Mouse (Mus musculus) C2C12 (cell line): ENCODE results near the gene Dab2ip. TPM values are rescaled to one million over a fixed set of nuclear protein-coding genes. Genes with fewer than 3 reads are reported as not detected.

Experiments used
- H3K27me3 ChIP-seq: one replicate; pipeline ENCODE4 v1.6.1; 2011; ENCODE audit not compliant: control insufficient read depth, insufficient read depth, insufficient read length
- H3K36me3 ChIP-seq: one replicate; pipeline ENCODE4 v1.6.1; 2011; ENCODE audit not compliant: control insufficient read depth, insufficient read depth
- H3K4me3 ChIP-seq: one replicate; pipeline ENCODE4 v1.5.1; 2011; ENCODE audit warnings: mild to moderate bottlenecking, control low read depth; ENCODE audit not compliant: poor library complexity, insufficient read depth, severe bottlenecking
- H3K79me2 ChIP-seq: one replicate; pipeline ENCODE4 v1.6.1; 2011; ENCODE audit not compliant: control insufficient read depth, insufficient read depth
- H3K79me3 ChIP-seq: one replicate; pipeline ENCODE4 v1.6.1; 2011; ENCODE audit warnings: low read depth, control low read depth
- H3ac ChIP-seq: one replicate; pipeline ENCODE3; 2011; ENCODE audit warnings: low read depth; ENCODE audit not compliant: control insufficient read depth, insufficient read length
- CEBPB ChIP-seq: IDR thresholded peaks from one replicate; pipeline ENCODE4 v1.6.1; 2011; ENCODE audit warnings: low read depth, mild to moderate bottlenecking, control low read depth, moderate library complexity
- CTCF ChIP-seq: IDR thresholded peaks from one replicate; pipeline ENCODE4 v1.5.1; 2011; ENCODE audit not compliant: control insufficient read depth, insufficient read depth, insufficient read length
- FOSL1 ChIP-seq: IDR thresholded peaks from one replicate; pipeline ENCODE4 v1.8.0; 2011; ENCODE audit warnings: mild to moderate bottlenecking, low read length; ENCODE audit not compliant: poor library complexity, insufficient read depth, severe bottlenecking
- MAX ChIP-seq: IDR thresholded peaks from one replicate; pipeline ENCODE4 v1.6.1; 2011; ENCODE audit warnings: mild to moderate bottlenecking, control low read depth
- MYOD1 ChIP-seq: IDR thresholded peaks from one replicate; pipeline ENCODE4 v1.6.1; 2011; ENCODE audit warnings: low read depth; ENCODE audit not compliant: control insufficient read depth, insufficient read length
- MYOG ChIP-seq: IDR thresholded peaks from one replicate; pipeline ENCODE4 v1.6.1; 2011; ENCODE audit not compliant: control insufficient read depth, insufficient read length; ENCODE audit errors: extremely low read depth
- USF1 ChIP-seq: IDR thresholded peaks from one replicate; pipeline ENCODE4 v1.6.1; 2011; ENCODE audit warnings: low read depth, mild to moderate bottlenecking, control low read depth, moderate library complexity
- polyA plus RNA-seq: library from polyadenylated mRNA; unstranded; fragments of >200 nt; fragmentation: generic; extraction: Trizol; gene quantifications from one replicate; pipeline ENCODE4 v1.2.1, GENCODE M21; 2012; ENCODE audit warnings: missing spikeins

The Dab2ip gene
- polyA plus RNA-seq, 1 experiment, result 27.9 TPM

DNA sequence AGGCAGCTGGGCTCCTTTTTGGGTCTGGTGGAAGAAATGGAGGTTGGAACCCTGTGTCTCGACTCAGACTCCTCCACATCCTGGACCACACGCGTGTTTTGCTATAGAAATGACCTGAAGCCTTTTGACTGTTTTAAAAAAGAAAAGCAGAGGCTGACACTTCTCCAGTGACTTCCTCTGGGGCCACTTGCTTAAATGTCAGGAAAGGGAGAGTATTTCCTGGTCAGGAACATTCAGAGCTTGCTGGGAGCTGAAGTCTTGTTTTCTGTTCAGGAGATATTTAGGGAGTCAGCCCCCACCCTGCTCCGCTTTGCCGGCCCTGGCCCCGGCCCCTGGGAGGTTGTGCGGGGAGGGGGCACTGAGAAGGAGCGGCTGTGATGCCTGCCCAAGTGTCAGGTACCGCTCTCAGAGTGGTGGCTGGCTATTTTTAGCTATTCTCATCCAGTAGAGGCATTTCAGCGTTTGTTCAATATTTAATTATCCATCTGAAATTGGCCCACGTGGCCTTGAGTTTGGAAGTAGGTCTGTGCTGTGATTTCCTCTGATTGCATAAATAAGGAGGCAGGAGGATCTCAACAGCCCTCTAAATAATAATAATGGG is 69.3 kb downstream of the Dab2ip start:
- Histone ChIP-seq H3K79me2 (no peaks in the 10 kb centered on the region), H3K36me3 (no peaks in the 10 kb centered on the region), H3K79me3 (no peaks in the 10 kb centered on the region), H3K4me3 (no peak overlapping the region), H3ac (no peak overlapping the region), H3K27me3 (no peaks in the 10 kb centered on the region)
- TF ChIP-seq MAX (no peak), USF1 (no peak), CEBPB (no peak), FOSL1 (no peak), CTCF (no peak), MYOG (no peak), MYOD1 (no peak)

DNA sequence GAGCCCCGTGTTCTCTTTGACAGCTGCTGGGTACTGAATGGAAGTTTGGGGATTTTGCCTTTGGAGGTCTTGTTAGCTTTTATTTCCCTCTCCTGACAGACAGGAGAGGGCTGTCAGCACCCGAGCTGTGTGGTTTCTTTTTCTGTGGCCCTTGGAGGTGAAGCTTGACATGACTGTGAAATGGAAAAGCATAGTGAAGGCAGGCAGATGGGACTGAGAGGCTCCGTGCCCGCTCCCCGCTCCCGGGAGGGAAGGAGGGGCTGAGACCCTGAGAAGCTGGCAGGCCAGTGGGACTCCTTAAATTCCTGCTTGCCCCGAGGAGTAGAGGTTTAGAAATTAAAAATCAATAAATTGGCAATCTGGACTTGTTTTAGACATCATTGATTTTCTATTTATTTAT is 70.0 kb downstream of the Dab2ip start:
- no peak overlapping the region for H3ac ChIP-seq
- H3K36me3 ChIP-seq, result no peaks in the 10 kb centered on the region
- H3K4me3 ChIP-seq, result no peak overlapping the region
- no peaks in the 10 kb centered on the region for H3K27me3 ChIP-seq
- no peaks in the 10 kb centered on the region for H3K79me2 ChIP-seq
- H3K79me3 ChIP-seq, result no peaks in the 10 kb centered on the region
- no peak for TF ChIP-seq MAX
- TF ChIP-seq MYOG, result no peak
- TF ChIP-seq USF1, result no peak

DNA sequence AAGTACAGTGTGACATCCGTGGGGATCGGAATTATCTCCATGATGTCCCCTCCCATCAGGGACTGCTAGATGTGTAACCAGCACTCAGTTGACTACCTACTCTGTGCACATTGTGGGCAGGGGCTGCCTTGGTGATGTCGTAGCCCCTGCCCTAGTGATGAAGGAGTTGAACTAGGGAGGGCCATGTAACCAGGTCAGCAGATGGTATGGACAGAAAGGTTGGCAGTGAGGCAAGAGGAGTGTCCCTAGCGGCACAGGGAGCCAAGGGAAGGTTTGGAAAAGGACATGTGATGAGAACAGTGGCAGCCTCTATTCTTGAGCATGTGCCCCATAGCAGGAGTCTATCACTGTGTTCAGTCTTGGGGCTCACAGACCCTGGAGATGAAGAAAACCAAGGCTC is 70.6 kb downstream of the Dab2ip start:
- H3ac ChIP-seq, result no peak overlapping the region
- H3K36me3 ChIP-seq, result no peaks in the 10 kb centered on the region
- no peak for TF ChIP-seq MYOG
- no peak for TF ChIP-seq FOSL1
- TF ChIP-seq USF1, result no peak
- no peak for TF ChIP-seq MYOD1
- no peak for TF ChIP-seq MAX
- no peak for TF ChIP-seq CEBPB
- TF ChIP-seq CTCF, result no peak

DNA sequence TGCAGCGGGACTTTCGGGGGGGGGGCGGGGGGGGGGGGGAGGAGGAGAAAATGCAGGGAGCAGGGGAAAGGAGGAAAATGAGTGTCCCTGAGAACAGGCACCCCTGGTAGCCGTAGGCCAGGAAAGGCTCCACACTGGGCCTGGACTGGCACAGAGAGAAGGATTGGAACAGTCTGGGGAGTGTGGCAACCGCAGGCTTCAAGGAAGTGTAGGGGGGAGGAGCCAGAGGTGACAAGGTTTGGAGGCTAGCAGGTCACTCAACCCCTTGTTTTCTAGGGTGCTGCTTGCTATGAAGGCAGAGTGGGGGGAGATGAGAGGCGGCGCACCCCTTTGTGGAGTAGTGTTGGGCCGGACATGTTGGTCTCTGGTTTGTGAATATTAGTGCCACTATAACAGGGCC is 71.1 kb downstream of the Dab2ip start:
- no peak overlapping the region for H3K4me3 ChIP-seq
- no peaks in the 10 kb centered on the region for H3K36me3 ChIP-seq
- TF ChIP-seq CTCF (no peak), MAX (no peak), USF1 (no peak), CEBPB (no peak), FOSL1 (no peak), MYOD1 (no peak), MYOG (no peak)
- H3K27me3 ChIP-seq, result no peaks in the 10 kb centered on the region
- H3ac ChIP-seq, result no peak overlapping the region
- no peaks in the 10 kb centered on the region for H3K79me2 ChIP-seq
- H3K79me3 ChIP-seq, result no peaks in the 10 kb centered on the region

More for the DNA sequence above, 70.6 kb downstream of the Dab2ip start:
- Histone ChIP-seq H3K4me3 (no peak overlapping the region), H3K79me2 (no peaks in the 10 kb centered on the region), H3K27me3 (no peaks in the 10 kb centered on the region), H3K79me3 (no peaks in the 10 kb centered on the region)

DNA sequence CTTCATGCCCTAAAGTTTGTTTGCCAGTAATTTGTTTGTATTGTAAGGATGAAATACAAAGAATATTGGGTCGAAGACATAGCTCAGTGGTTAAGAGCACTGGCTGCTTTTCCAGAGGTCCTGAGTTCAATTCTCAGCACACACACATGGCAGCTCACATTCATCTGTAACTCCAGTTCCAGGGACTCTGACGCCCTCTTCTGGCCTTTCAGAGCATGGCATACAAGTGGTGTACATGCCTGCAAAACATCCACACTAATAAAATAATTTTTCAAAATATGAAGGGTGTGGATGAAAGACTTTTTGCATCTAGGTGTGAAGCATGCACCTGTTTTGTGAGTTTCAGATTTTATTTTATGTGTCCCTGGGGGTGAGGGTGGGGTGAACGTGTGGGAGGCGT is 75.3 kb downstream of the Dab2ip start:
- Histone ChIP-seq H3K36me3 (no peaks in the 10 kb centered on the region), H3K27me3 (no peaks in the 10 kb centered on the region), H3K79me3 (no peaks in the 10 kb centered on the region), H3K79me2 (no peaks in the 10 kb centered on the region), H3ac (no peak overlapping the region), H3K4me3 (no peak overlapping the region)
- TF ChIP-seq FOSL1 (no peak), CEBPB (no peak), MYOD1 (no peak), CTCF (no peak), USF1 (no peak), MAX (no peak), MYOG (no peak)

DNA sequence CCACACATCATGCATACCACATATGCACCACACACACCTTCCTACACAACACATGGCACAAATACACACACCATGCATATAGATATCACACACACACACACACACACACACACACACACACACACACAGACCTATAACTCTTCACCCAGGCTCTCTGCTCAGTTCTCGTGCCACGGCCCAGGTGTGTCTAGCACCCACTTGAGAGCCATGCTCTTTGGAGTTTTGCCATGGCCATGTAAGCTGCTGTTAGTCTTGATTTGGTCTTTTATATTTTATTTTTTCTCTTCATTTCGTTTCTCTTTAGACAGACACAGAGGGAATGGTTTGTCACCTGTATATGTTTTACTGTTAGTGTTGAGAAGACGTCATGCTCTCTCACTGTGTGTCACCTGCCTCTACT is 76.9 kb downstream of the Dab2ip start:
- Histone ChIP-seq H3K4me3 (no peak overlapping the region), H3K79me2 (no peaks in the 10 kb centered on the region), H3K79me3 (no peaks in the 10 kb centered on the region), H3ac (no peak overlapping the region), H3K27me3 (no peaks in the 10 kb centered on the region), H3K36me3 (no peaks in the 10 kb centered on the region)
- no peak for TF ChIP-seq CTCF
- no peak for TF ChIP-seq FOSL1
- TF ChIP-seq USF1, result no peak
- no peak for TF ChIP-seq MYOD1
- no peak for TF ChIP-seq MAX
- no peak for TF ChIP-seq CEBPB
- TF ChIP-seq MYOG, result no peak
